Mouse (Mus musculus): ENCODE data around the gene St6galnac3. TPM values are rescaled to one million over a fixed set of nuclear protein-coding genes. Genes with fewer than 3 reads are reported as not detected.
A peak's percentile ranks its signal among the peaks of the same experiment; 100 is the strongest.

Gene St6galnac3
- polyA plus RNA-seq, 1 experiment from 2014 or later, result 10.2 TPM

DNA sequence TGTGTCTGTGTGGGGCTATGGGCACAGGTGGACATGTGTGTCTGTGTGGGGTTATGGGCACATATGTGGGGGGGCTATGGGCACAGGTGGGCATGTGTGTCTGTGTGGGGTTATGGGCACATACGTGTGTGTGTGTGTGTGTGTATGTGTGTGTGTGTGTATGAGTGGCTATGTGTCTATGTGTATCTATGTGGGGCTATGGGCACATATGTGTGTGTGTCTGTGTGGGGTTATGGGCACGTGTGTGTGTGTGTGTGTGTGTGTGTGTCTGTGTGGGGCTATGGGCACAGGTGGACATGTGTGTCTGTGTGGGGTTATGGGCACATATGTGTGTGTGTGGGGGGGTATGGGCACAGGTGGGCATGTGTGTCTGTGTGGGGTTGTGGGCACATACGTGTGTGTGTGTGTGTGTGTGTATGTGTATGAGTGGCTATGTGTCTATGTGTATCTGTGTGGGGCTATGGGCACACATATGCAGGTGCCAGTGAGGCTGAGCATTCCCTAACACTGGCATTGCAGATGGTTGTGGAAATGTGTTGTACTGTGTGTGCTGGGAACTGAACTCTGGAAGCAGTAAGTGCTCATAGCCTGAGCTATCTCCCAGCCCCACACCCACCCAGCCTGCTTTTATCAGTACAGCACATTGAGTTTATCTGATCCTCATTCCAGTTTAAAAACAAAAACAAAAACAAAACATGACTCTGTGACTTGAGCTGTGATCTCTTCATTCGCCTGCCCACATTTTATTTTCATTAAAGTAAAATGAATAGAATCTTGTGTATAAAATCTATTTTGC is 8.6 kb upstream of the St6galnac3 start:
- 80% methylated on average over 4 of the region's 4 CpGs for WGBS (ENCODE audit: insufficient replicate concordance)
- peak overlapping the region; percentile 87 for H3K27ac ChIP-seq (replicated peaks)
- H3K9ac ChIP-seq, result peak overlapping the region; percentile 21; the same call in 1 of the 2 replicates

GRCm38 (mm10) chr3:153732749-153733148 is 7.8 kb upstream of the St6galnac3 start:
- Histone ChIP-seq H3K4me2 (no peak overlapping the region), H3K4me3 (replicated peaks) (no peak overlapping the region), H3K36me3 (replicated peaks) (no peaks in the 10 kb centered on the region), H3K27ac (replicated peaks) (peak overlapping the region; percentile 87), H3K9me3 (replicated peaks) (no peaks in the 10 kb centered on the region), H3K4me1 (replicated peaks) (peaks cover 49% of the 10 kb centered on the region), H3K9ac (no peak overlapping the region), H3K27me3 (0 out of 2 replicates have a peak, but pooled peaks cover 2% of the 10 kb centered on the region)
- 80% methylated on average over 6 of the region's 6 CpGs for WGBS (ENCODE audit: insufficient replicate concordance)
- ATAC-seq (ENCODE audit: insufficient read depth), result no peak

More for the DNA sequence above, 8.6 kb upstream of the St6galnac3 start:
- peak; percentile 97 for ATAC-seq (ENCODE audit: insufficient read depth)
- Histone ChIP-seq H3K4me1 (replicated peaks) (peaks cover 51% of the 10 kb centered on the region), H3K36me3 (replicated peaks) (no peaks in the 10 kb centered on the region), H3K4me3 (replicated peaks) (no peak overlapping the region), H3K9me3 (replicated peaks) (no peaks in the 10 kb centered on the region), H3K27me3 (peaks cover 9% of the 10 kb centered on the region; the same call in 1 of the 2 replicates), H3K4me2 (peak overlapping the region; percentile 51)

GRCm38 (mm10) chr3:153732035-153732434 is 7.1 kb upstream of the St6galnac3 start:
- no peak overlapping the region for H3K4me2 ChIP-seq
- no peaks in the 10 kb centered on the region for H3K9me3 ChIP-seq (replicated peaks)
- H3K9ac ChIP-seq, result no peak overlapping the region
- H3K4me3 ChIP-seq (replicated peaks), result no peak overlapping the region
- WGBS (ENCODE audit: insufficient replicate concordance), result 71% methylated on average over 6 of the region's 6 CpGs
- no peak for ATAC-seq (ENCODE audit: insufficient read depth)
- no peaks in the 10 kb centered on the region for H3K36me3 ChIP-seq (replicated peaks)
- H3K27ac ChIP-seq (replicated peaks), result peak overlapping the region; percentile 29; the same call in 1 of the 2 replicates
- H3K27me3 ChIP-seq, result 0 out of 2 replicates have a peak, but pooled peaks cover 3% of the 10 kb centered on the region
- H3K4me1 ChIP-seq (replicated peaks), result peaks cover 42% of the 10 kb centered on the region

GRCm38 (mm10) chr3:153728577-153728976 is 3.6 kb upstream of the St6galnac3 start:
- H3K27ac ChIP-seq (replicated peaks), result no peak overlapping the region
- no peak for ATAC-seq (ENCODE audit: insufficient read depth)
- no peaks in the 10 kb centered on the region for H3K36me3 ChIP-seq (replicated peaks)
- no peak overlapping the region for H3K4me2 ChIP-seq
- peaks cover 35% of the 10 kb centered on the region for H3K4me1 ChIP-seq (replicated peaks)
- H3K9me3 ChIP-seq (replicated peaks), result no peaks in the 10 kb centered on the region
- H3K9ac ChIP-seq, result no peak overlapping the region
- H3K4me3 ChIP-seq (replicated peaks), result no peak overlapping the region
- peaks cover 12% of the 10 kb centered on the region for H3K27me3 ChIP-seq

GRCm38 (mm10) chr3:153723467-153724079 is 1.4 kb downstream of the St6galnac3 start:
- WGBS (ENCODE audit: insufficient replicate concordance), result 49% methylated on average over 9 of the region's 9 CpGs
- H3K9ac ChIP-seq, result peak overlapping the region; percentile 96

GRCm38 (mm10) chr3:153721525-153721924 is 3.4 kb downstream of the St6galnac3 start:
- Histone ChIP-seq H3K9ac (peak overlapping the region; percentile 46), H3K27ac (replicated peaks) (peak overlapping the region; percentile 54), H3K4me3 (replicated peaks) (peak overlapping the region; percentile 29)

More at GRCm38 (mm10) chr3:153723467-153724079, 1.4 kb downstream of the St6galnac3 start:
- H3K27me3 ChIP-seq, result peaks cover 12% of the 10 kb centered on the region
- H3K4me3 ChIP-seq (replicated peaks), result peak overlapping the region; percentile 94
- peaks cover 73% of the 10 kb centered on the region for H3K4me1 ChIP-seq (replicated peaks)
- H3K4me2 ChIP-seq, result peak overlapping the region; percentile 90
- no peak for ATAC-seq (ENCODE audit: insufficient read depth)
- no peaks in the 10 kb centered on the region for H3K36me3 ChIP-seq (replicated peaks)
- no peaks in the 10 kb centered on the region for H3K9me3 ChIP-seq (replicated peaks)
- H3K27ac ChIP-seq (replicated peaks), result peak overlapping the region; percentile 83

GRCm38 (mm10) chr3:153720922-153721321 is 4.1 kb downstream of the St6galnac3 start:
- peak overlapping the region; percentile 54 for H3K27ac ChIP-seq (replicated peaks)
- H3K4me3 ChIP-seq (replicated peaks), result peak overlapping the region; percentile 29
- WGBS (ENCODE audit: insufficient replicate concordance), result 15% methylated on average over 4 of the region's 4 CpGs
- no peaks in the 10 kb centered on the region for H3K36me3 ChIP-seq (replicated peaks)
- H3K9ac ChIP-seq, result peak overlapping the region; percentile 46
- ATAC-seq (ENCODE audit: insufficient read depth), result no peak
- H3K27me3 ChIP-seq, result peaks cover 4% of the 10 kb centered on the region
- no peaks in the 10 kb centered on the region for H3K9me3 ChIP-seq (replicated peaks)
- peaks cover 92% of the 10 kb centered on the region for H3K4me1 ChIP-seq (replicated peaks)
- peak overlapping the region; percentile 90 for H3K4me2 ChIP-seq

More at GRCm38 (mm10) chr3:153721525-153721924, 3.4 kb downstream of the St6galnac3 start:
- no peaks in the 10 kb centered on the region for H3K9me3 ChIP-seq (replicated peaks)
- H3K4me1 ChIP-seq (replicated peaks), result peaks cover 94% of the 10 kb centered on the region
- no peaks in the 10 kb centered on the region for H3K36me3 ChIP-seq (replicated peaks)
- ATAC-seq (ENCODE audit: insufficient read depth), result no peak
- H3K4me2 ChIP-seq, result peak overlapping the region; percentile 90
- H3K27me3 ChIP-seq, result peaks cover 7% of the 10 kb centered on the region
- 40% methylated on average over 16 of the region's 16 CpGs for WGBS (ENCODE audit: insufficient replicate concordance)

GRCm38 (mm10) chr3:153720296-153720695 is 4.7 kb downstream of the St6galnac3 start:
- H3K27ac ChIP-seq (replicated peaks), result peak overlapping the region; percentile 75

DNA sequence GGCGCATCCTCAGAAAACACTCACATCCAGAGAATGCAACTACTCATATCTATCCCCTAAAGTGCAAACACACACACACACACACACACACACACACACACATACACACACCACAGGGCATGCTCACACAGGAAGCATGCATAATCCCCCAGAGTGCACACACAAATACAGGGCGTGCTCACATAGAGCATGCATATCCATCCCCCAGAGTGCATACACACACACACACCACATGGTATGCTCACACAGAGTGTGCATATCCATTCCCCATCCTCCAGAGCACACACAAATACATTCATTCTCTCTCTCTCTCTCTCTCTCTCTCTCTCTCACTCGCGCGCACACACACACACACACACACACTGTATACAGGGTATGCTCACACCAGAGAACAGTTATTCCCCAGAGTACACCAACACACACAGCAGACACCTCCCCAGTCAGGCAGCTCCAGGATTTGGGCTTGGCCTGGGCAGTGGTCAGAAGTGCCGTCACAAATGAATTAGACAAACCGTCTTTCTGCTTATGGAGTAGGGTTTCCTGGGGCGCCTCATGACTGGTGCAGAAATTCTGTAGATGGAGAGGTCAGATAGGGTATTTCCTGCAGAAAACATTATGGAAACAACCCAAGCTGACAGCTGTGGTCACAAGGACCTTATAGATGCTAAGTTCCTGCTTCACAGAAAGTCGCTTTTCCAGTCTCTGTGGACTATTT is 5.6 kb downstream of the St6galnac3 start:
- peak overlapping the region; percentile 37 for H3K4me2 ChIP-seq
- peaks cover 77% of the 10 kb centered on the region for H3K4me1 ChIP-seq (replicated peaks)

More at GRCm38 (mm10) chr3:153720296-153720695, 4.7 kb downstream of the St6galnac3 start:
- ATAC-seq (ENCODE audit: insufficient read depth), result no peak
- WGBS (ENCODE audit: insufficient replicate concordance), result 11% methylated on average over 3 of the region's 3 CpGs
- peaks cover 4% of the 10 kb centered on the region for H3K27me3 ChIP-seq
- H3K4me1 ChIP-seq (replicated peaks), result peaks cover 86% of the 10 kb centered on the region
- H3K4me2 ChIP-seq, result peak overlapping the region; percentile 37
- no peaks in the 10 kb centered on the region for H3K9me3 ChIP-seq (replicated peaks)
- no peaks in the 10 kb centered on the region for H3K36me3 ChIP-seq (replicated peaks)
- peak overlapping the region; percentile 37 for H3K9ac ChIP-seq
- no peak overlapping the region for H3K4me3 ChIP-seq (replicated peaks)

DNA sequence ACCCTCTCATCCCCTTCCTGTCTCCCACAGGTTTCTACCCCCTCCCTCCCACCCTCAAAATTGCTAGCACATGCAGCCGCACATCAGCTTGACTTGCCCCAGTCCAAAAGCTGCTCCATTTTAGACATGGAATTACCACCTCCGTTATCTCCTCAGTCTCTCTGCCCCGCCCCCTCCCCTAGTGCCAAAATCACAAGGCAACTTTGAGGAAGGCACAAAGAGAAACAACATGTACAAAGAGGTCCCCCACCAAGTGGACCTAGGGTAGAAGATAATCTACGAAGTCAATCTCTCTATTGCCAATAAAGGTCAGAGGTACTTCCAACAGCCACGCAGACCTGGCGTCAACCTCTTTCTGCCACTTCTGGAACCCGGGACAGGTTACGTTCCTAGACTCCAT is 6.2 kb downstream of the St6galnac3 start:
- Histone ChIP-seq H3K9me3 (replicated peaks) (0 out of 2 replicates have a peak, but pooled peaks cover 3% of the 10 kb centered on the region), H3K4me1 (replicated peaks) (peaks cover 71% of the 10 kb centered on the region), H3K27ac (replicated peaks) (peak overlapping the region; percentile 75; the same call in 1 of the 2 replicates), H3K4me3 (replicated peaks) (no peak overlapping the region), H3K27me3 (no peaks in the 10 kb centered on the region), H3K4me2 (peak overlapping the region; percentile 6), H3K9ac (no peak overlapping the region), H3K36me3 (replicated peaks) (no peaks in the 10 kb centered on the region)
- 42% methylated on average over 8 of the region's 8 CpGs for WGBS (ENCODE audit: insufficient replicate concordance)
- ATAC-seq (ENCODE audit: insufficient read depth), result no peak

More for the DNA sequence above, 5.6 kb downstream of the St6galnac3 start:
- peaks cover under 1% of the 10 kb centered on the region; the same call in 1 of the 2 replicates for H3K27me3 ChIP-seq
- no peaks in the 10 kb centered on the region for H3K9me3 ChIP-seq (replicated peaks)
- peak overlapping the region; percentile 75 for H3K27ac ChIP-seq (replicated peaks)
- no peak for ATAC-seq (ENCODE audit: insufficient read depth)
- no peaks in the 10 kb centered on the region for H3K36me3 ChIP-seq (replicated peaks)
- H3K9ac ChIP-seq, result peak overlapping the region; percentile 37; the same call in 1 of the 2 replicates
- WGBS (ENCODE audit: insufficient replicate concordance), result 47% methylated on average over 9 of the region's 9 CpGs
- H3K4me3 ChIP-seq (replicated peaks), result no peak overlapping the region

All from liver, embryonic 15.5 days (tissue).